Mouse (Mus musculus) layer of hippocampus, adult 9-10 months (tissue): ENCODE measurements at regions not wholly inside any gene's neighbourhood (a gene's known extent, or its start where the extent isn't known, plus 50 kb on each side); places are given as distances from the start of the nearest gene placed in this dataset.

Source experiments
- DNase-seq: peaks from one replicate; pipeline ENCODE4 v3.0.0; 2022; ENCODE audit warnings: low spot score

- no peak for DNase-seq
Observed at GRCm38 (mm10) chr4:53219351-53219750, 59.7 kb upstream of the Abca1 start.

GRCm38 (mm10) chr4:53218752-53219151, 59.1 kb upstream of the Abca1 start:
- DNase-seq = no peak

GRCm38 (mm10) chr4:53218291-53218640, 58.6 kb upstream of the Abca1 start:
- no peak for DNase-seq

GRCm38 (mm10) chr4:53217608-53218290, 58.1 kb upstream of the Abca1 start:
- DNase-seq = no peak

- no peak for DNase-seq
Observed at GRCm38 (mm10) chr4:53212541-53212940, 52.8 kb upstream of the Abca1 start.

DNA sequence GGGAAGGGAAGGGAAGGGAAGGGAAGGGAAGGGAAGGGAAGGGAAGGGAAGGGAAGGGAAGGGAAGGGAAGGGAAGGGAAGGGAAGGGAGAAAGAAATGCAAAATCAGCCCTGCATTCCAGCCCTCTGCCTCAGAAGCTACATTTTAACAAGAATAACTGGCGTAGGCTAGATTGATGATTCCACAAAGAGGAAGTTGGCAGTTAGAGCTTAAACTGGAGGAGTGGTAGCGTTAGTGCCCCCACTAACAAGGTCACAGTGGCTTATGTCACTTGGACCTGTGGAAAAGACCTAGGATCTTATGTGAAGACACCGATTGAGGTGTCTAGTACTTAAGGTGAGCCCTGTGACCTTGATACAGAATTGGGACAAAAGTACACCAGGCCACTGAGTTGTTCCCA, 51.0 kb upstream of the Abca1 start:
- no peak for DNase-seq
